Mouse (Mus musculus) embryonic facial prominence, embryonic 10.5 days (tissue): ENCODE measurements around the gene Cks1b. TPM values are rescaled to one million over a fixed set of nuclear protein-coding genes. Genes with fewer than 3 reads are reported as not detected.
A peak's percentile ranks its signal among the peaks of the same experiment; 100 is the strongest.

Source experiments
- DNase-seq: peaks from one replicate; pipeline ENCODE4 v3.0.0-alpha.2; 2017; ENCODE audit warnings: low spot score
- H3K27ac ChIP-seq: fragments of 300-500 bp; sonication (generic); replicated peaks from 2 replicates; pipeline ENCODE4 v1.5.1; 2016; ENCODE audit warnings: mild to moderate bottlenecking
- H3K27me3 ChIP-seq: fragments of 300-500 bp; sonication (generic); replicated peaks from 2 replicates; pipeline ENCODE4 v1.6.1; 2016; ENCODE audit warnings: low read depth, mild to moderate bottlenecking; ENCODE audit not compliant: poor library complexity, severe bottlenecking
- H3K36me3 ChIP-seq: fragments of 300-500 bp; sonication (generic); replicated peaks from 2 replicates; pipeline ENCODE4 v1.6.1; 2016; ENCODE audit warnings: mild to moderate bottlenecking, moderate library complexity
- H3K4me1 ChIP-seq: fragments of 300-500 bp; sonication (generic); 2 replicates; pipeline ENCODE4 v1.6.1; 2016
- H3K4me3 ChIP-seq: fragments of 300-500 bp; sonication (generic); 2 replicates; pipeline ENCODE4 v1.5.1; 2016; ENCODE audit warnings: mild to moderate bottlenecking, moderate library complexity
- H3K9me3 ChIP-seq: fragments of 300-500 bp; sonication (generic); 2 replicates; pipeline ENCODE4 v1.6.1; 2016; ENCODE audit warnings: mild to moderate bottlenecking
- WGBS: fragments of 180-500 bp; shearing (Covaris S2); methylation state at CpG from one replicate; pipeline ENCODE4 v1.1.7; 2016; 5-methylcytosine and 5-hydroxymethylcytosine counted together
- polyA plus RNA-seq: library from polyadenylated mRNA; unstranded; fragments of >200 nt; fragmentation: Nextera tagmentation; extraction: Ambion mirVana; gene quantifications from 2 replicates; pipeline ENCODE4 v1.2.1, GENCODE M21; 2016

Gene Cks1b
- polyA plus RNA-seq, 1 experiment from 2014 or later = 805 TPM

DNA sequence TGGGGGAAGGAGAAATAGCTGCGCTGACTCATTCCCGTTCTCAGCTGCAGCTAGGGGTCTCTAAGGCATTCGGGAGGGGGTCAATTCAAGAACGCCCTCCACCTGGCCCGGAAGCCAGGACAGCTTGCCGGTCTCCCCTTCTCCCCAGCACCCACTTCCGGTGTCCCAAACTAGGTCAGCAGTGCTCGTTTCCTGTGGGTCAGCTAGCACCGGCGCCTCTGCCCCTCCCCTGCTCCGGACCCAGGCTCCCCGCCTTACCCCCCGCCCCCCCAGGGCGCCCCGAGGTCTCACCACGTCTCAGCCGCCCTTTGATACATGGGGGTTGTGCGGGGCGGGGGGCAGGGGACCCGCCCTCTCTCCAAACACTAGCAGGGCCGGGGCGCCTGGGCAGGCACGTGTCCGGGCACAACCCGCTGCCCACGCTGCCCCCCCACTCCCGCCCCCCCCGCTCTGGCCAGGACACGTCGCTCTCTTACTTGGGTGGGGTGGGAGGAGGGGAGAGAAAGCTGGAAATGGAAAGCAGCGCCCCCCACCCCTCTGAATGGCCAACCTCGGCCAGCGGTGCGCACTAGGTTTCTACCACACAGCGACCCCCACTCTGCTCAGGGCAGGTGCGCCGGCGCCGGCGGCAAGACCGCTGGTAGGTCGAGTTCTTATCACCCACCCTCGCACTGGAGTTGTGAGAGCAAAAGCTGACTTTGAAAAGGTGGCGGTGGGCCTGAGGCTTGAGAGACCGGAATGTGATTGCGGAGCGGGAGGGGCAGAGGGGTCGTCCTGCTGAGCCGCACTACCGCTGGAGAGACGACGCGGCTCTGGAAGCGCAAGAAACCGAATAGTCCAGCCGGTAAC, 26.3 kb downstream of the Cks1b start:
- H3K4me1 ChIP-seq = peaks cover 94% of the 10 kb centered on the region
- WGBS = under 1% methylated on average over 56 of the region's 56 CpGs
- peak; percentile 58 for DNase-seq
- H3K27ac ChIP-seq = peak overlapping the region; percentile 86
- H3K4me3 ChIP-seq = peak overlapping the region; percentile 74
- no peaks in the 10 kb centered on the region for H3K36me3 ChIP-seq
- no peaks in the 10 kb centered on the region for H3K9me3 ChIP-seq
- peaks cover 62% of the 10 kb centered on the region for H3K27me3 ChIP-seq

DNA sequence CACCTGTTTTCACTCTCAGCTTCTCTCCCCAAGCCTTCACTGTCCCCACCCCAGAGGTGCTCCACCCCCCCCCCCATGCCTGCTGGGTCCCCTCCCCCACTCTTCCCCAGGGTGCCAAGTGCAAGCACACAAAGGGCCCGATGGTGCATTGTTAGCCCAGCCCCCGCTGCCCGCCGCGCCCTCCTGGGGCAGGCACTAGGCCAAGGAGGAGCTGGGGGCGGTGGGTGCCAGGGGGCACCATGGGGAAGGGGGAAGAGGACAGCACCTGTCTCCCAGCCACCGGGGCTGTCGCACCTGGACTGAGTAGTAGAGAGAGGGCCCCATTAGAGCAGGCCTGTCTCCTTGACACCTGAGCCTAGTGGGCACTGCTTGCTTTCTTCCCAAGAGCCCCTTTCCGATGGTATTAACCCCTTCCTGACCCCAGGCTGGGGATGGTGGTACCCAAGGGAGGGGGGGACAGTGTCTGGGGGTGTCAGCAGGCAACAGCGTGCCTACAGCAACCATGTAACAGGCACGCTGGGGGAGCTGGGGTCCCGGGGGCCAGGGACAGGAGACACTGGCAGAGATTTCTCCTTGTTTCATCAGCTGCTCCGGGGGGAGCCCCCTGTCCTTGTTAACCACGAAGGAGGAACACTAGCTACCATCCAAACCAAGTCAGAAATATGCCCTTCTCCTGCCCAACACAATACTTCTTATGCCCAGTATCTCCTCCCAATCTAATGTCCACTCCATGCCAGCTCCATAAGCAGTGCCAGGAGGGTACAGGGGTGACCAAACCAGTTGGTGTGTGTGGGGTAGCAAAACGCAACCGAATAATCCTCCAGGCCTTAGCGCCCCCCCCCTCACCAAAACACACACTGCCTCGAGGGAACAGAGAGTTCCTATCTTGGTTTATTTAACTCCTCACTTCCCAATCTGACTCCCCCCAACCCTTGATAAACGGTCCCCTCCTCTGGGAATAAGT, 27.2 kb downstream of the Cks1b start:
- Histone ChIP-seq H3K4me3 (peak overlapping the region; percentile 74), H3K9me3 (no peaks in the 10 kb centered on the region), H3K27ac (peak overlapping the region; percentile 86), H3K27me3 (peaks cover 69% of the 10 kb centered on the region), H3K4me1 (peaks cover 93% of the 10 kb centered on the region), H3K36me3 (no peaks in the 10 kb centered on the region)
- 11% methylated on average over 19 of the region's 19 CpGs for WGBS
- no peak for DNase-seq

DNA sequence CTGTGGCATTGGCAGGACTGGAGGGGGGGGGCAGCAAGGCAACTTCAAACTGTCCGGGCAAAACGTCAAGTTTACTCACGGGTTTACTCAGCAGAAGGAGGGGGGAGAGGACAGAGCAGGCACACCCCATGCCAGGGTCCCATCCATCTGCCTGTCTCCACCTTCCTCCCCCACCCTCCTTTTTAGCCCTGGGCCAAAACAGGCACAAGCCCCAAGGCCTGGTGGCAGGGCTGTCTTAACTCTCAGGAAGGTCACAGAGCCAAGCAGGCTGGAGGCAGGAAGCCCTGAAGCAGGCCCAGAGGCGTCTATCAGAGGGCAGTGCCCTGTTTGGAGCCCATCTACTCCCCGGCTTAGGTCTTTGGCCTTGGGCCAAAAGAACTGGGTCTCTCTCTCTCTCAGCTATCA, 28.1 kb downstream of the Cks1b start:
- peaks cover 71% of the 10 kb centered on the region for H3K27me3 ChIP-seq
- DNase-seq = no peak
- H3K36me3 ChIP-seq = no peaks in the 10 kb centered on the region
- peaks cover 92% of the 10 kb centered on the region for H3K4me1 ChIP-seq
- H3K9me3 ChIP-seq = no peaks in the 10 kb centered on the region
- WGBS = 74% methylated on average over 5 of the region's 5 CpGs
- H3K27ac ChIP-seq = no peak overlapping the region
- peak overlapping the region; percentile 13; the same call in 1 of the 2 replicates for H3K4me3 ChIP-seq

DNA sequence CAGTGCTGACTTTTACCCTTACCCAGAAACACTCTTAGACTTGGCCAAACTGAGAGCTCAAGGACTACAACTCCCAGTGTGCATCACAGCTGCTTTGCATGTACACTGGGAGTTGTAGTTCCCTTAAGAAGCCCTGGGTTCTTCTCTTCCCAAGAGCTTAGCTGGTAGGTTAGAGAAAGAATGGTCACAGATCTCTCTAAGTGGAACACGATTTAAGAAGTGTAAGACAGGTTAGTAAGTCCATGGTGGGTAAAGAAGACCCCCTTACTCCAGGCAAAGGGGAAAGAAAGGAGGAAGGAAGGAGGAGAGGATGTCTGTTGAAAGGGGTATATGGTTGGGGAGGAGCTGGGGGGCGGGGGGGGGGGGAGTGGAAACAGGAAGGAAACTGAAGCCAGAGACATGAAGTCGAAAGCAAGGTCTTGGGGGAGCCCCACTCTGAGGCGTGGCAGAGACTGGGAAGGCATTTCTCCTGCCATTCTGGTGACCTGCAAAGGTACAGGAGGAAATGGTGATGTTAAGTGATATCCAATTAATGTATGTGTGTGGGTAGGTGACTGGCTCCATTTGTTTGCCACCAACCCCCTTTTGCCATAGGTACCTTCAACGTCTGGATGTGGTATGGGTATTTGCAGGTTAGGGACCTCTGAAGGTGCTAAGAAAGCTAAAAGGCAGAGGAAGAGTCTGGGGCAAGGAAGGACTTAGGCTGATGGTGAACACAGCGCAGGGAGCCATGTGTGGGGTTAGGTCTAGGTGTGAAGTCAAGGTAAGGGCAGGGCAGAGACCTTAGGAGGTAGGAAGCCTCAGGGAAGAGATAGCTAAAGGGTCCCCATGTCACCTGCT, 29.1 kb downstream of the Cks1b start:
- no peak overlapping the region for H3K27ac ChIP-seq
- WGBS = 64% methylated on average over 6 of the region's 6 CpGs
- no peaks in the 10 kb centered on the region for H3K9me3 ChIP-seq
- peaks cover 73% of the 10 kb centered on the region for H3K27me3 ChIP-seq
- H3K36me3 ChIP-seq = no peaks in the 10 kb centered on the region
- DNase-seq = no peak
- 0 out of 2 replicates have a peak overlapping the region, but pooled peaks have one; percentile 21 for H3K4me3 ChIP-seq
- H3K4me1 ChIP-seq = peaks cover 92% of the 10 kb centered on the region

DNA sequence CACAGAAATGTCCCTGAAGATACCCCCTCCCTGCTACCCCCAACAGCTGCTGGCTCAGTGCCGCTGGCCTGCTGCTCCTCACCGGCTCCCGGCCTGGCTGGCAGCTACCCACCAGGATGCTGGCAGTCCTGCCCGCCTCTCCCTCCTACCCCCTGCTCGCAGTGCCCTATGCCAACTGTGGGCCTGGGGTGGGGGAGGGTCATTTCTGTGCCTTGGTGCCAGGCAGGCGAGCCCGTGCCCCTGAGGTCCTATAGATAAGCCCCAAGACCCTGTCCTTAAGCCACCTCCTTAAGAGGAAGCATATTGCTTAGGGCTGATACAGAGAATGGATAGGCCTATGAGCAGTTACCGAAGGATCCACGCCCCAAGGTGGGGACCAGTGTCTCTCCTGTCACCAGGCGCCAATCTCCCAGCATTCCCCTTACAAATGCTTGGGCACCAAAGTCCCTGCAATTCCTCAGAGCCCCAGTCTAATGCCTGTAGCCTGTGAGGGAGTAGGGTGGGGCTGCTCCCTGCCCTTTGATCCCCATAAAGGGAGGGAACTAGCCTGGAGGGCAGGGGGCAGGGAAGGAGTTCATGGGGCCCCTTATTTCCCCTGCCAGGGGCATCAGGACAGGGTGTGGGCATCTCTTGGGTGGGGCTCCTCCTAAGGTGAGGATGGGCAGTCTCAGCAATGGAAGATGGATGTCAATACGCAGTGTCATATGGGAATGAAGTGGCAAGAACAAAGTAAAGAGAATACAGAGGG, 29.9 kb downstream of the Cks1b start:
- no peaks in the 10 kb centered on the region for H3K9me3 ChIP-seq
- no peak for DNase-seq
- peak overlapping the region; percentile 21; the same call in 1 of the 2 replicates for H3K4me3 ChIP-seq
- H3K27me3 ChIP-seq = peaks cover 73% of the 10 kb centered on the region
- H3K36me3 ChIP-seq = no peaks in the 10 kb centered on the region
- 74% methylated on average over 11 of the region's 11 CpGs for WGBS
- H3K4me1 ChIP-seq = peaks cover 86% of the 10 kb centered on the region
- H3K27ac ChIP-seq = no peak overlapping the region

DNA sequence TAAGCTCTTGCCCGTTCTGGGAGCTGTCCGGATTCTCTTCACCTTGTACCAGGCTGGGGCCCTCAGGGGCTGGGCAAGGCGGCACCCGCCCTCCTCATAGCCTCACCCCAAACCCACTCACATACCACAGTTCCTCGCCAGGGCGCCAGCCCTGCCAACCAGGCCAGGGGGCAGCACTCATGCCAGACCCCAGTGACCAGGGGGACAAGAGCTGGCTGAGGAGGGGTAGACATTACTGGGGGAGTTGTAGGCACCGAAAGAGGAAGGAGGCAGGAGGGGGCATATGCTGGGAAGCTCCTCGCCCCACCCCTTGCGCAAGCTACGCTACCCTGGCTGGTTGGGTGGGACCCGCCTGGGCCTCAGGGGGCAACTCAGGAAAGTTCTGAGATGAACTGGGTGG, 30.6 kb downstream of the Cks1b start:
- Histone ChIP-seq H3K9me3 (no peaks in the 10 kb centered on the region), H3K27ac (0 out of 2 replicates have a peak overlapping the region, but pooled peaks have one; percentile 63), H3K4me1 (peaks cover 79% of the 10 kb centered on the region), H3K4me3 (no peak overlapping the region), H3K27me3 (peaks cover 67% of the 10 kb centered on the region), H3K36me3 (no peaks in the 10 kb centered on the region)
- 62% methylated on average over 11 of the region's 11 CpGs for WGBS
- DNase-seq = no peak

DNA sequence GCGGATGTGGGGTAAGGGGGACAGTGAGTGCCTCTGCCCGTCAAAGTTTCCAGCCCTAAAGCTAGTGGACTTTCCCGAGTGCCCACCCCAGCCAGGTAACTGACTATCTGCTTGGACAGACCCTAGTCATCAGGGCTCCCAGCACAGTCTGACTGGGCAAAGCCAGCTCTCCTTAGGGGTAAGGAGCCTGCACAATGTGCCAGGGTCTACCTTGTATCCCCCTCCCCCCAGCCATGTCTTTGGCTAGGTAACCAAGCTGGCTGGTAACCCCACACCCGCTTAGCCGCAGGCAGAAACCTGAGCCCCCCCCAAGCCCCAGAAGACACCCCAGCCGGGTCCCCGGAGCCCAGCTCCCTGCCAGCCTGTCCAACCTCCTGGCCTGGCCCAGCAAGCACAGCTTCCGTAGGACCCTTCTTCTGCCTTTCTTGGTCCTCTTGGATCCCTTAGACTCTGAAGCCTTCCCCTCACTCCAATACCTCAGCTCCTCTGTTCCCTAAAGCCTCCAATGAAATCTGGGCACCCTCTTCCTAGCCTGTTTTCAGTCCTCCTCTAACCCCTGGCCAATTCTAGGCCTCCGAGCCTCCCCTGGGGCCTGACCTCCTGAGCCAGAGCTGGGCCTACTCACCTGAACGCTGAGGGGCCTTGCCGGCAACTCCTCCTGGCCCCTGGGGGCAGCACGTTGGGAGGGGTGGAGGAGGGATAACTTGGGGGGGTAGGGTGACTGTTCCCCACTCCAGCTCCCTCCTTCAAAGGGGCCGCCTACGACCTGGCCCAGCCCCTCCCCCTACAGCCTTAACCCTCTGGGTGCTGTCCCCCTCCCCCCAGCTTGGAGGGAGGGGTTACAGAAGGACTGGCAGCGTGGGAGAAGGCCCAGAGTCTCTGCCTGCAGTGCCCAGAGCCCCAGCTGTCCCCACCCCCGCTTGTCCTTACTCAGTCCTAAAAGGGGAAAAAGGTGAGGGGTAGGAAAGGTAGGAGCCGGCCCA, 31.5 kb downstream of the Cks1b start:
- peaks cover 58% of the 10 kb centered on the region for H3K27me3 ChIP-seq
- H3K4me3 ChIP-seq = no peak overlapping the region
- H3K4me1 ChIP-seq = peaks cover 70% of the 10 kb centered on the region
- no peaks in the 10 kb centered on the region for H3K36me3 ChIP-seq
- H3K27ac ChIP-seq = peak overlapping the region; percentile 63
- no peak for DNase-seq
- 44% methylated on average over 17 of the region's 17 CpGs for WGBS
- no peaks in the 10 kb centered on the region for H3K9me3 ChIP-seq

DNA sequence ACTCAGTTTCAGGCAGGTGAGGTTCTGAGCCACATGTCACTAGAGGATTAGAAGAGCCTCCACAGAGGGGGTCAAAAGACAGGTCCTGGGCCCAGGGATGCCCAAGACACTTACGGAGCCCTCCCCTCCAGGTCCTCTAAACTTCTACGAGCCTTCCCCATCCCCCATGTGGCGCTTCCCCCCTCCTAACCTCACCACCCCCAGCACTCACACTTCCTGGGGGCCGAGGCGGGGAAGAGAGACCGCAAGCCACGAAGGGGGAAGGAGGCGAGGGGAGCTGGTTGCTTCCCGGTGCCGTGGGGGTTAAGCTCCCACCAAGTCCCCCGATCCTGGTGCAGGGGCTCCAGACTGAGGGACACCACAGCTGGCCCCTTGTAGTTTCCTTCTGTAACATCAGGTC, 32.7 kb downstream of the Cks1b start:
- DNase-seq = no peak
- Histone ChIP-seq H3K27me3 (peaks cover 45% of the 10 kb centered on the region), H3K27ac (peak overlapping the region; percentile 57; the same call in 1 of the 2 replicates), H3K4me1 (peaks cover 57% of the 10 kb centered on the region), H3K36me3 (peaks cover 8% of the 10 kb centered on the region), H3K4me3 (no peak overlapping the region), H3K9me3 (no peaks in the 10 kb centered on the region)
- 40% methylated on average over 11 of the region's 11 CpGs for WGBS

DNA sequence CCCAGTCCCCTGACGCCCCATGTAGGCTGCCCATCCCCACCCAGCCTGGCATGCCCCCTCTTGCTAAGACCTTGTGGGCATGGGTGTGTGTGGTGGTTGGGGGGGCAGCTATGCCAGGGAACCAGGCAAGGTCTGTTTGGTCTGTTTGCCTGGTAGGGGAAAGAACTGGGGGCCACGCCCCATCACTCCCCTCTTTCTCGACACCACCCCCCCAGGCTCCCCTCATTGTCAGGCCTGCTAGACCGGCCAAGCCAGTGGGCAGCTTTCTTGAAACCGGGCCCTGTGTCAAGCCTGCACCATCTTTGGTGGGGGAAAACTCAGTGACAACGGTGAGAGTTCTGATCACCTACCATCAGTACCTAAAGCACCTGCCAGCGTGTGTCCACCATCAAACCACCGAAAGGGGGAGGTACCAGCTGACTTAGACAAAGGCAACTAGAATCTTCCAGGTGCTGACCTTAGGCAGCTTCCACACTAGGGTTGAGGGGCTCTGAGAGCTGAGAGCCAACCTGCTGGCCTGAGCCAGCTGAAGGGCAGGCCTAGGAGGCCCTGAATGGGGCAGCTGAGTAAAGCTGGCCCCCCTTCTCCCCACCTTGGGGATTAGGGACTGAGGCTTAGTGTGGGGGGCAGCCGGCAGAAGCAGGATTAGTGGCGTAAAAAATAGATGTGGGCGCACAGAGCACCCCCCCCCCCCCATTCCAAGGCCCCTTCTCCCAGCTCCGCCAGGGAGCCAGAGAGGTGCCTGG, 33.7 kb downstream of the Cks1b start:
- peaks cover 53% of the 10 kb centered on the region for H3K4me1 ChIP-seq
- WGBS = 59% methylated on average over 12 of the region's 12 CpGs
- H3K27ac ChIP-seq = peak overlapping the region; percentile 20

DNA sequence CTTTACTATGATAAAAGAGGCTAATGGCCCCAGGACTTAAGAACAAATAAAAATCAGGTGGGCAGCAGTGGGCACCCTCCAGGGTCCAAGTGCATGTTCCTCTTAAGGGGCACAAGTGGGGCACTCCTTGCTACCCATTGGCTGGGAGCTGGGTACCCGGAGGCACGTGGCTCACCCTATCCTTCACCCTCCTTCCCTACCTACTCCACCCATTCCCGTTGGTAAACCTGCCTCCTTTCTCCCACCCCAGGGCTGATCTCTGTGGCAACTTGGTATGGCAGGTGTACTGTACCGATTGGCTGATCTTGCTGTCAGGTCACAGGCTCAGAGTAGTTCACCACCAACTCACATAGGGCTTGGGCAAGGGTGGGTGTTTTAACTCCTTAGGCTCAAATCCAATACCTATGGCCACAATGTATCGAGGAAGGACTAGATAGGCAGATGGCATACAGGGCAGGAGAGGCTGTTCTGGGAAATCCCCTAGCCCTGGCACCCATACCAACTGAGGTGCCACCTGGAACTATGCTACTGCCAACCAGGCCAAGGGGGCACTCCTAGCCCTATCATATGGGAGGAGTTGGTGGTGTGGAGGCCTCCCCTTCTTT, 34.4 kb downstream of the Cks1b start:
- H3K36me3 ChIP-seq = peaks cover 18% of the 10 kb centered on the region
- DNase-seq = no peak
- H3K27me3 ChIP-seq = peaks cover 36% of the 10 kb centered on the region
- no peak overlapping the region for H3K27ac ChIP-seq
- H3K9me3 ChIP-seq = no peaks in the 10 kb centered on the region
- 79% methylated on average over 5 of the region's 5 CpGs for WGBS
- H3K4me3 ChIP-seq = no peak overlapping the region
- peaks cover 55% of the 10 kb centered on the region for H3K4me1 ChIP-seq

More for the DNA sequence above, 33.7 kb downstream of the Cks1b start:
- Histone ChIP-seq H3K9me3 (no peaks in the 10 kb centered on the region), H3K4me3 (no peak overlapping the region), H3K27me3 (peaks cover 36% of the 10 kb centered on the region), H3K36me3 (peaks cover 16% of the 10 kb centered on the region)
- no peak for DNase-seq
